Mouse (Mus musculus) forebrain, embryonic 15.5 days (tissue): ENCODE results near the gene Cdc42bpg. TPM values are rescaled to one million over a fixed set of nuclear protein-coding genes. Genes with fewer than 3 reads are reported as not detected.

ENCODE experiments used
- ATAC-seq: fragments of 200-750 bp; cut with Nextera tagmentation; replicated peaks from 2 replicates; pipeline ENCODE4 v1.8.0; 2017; ENCODE audit warnings: mild to moderate bottlenecking, moderate TSS enrichment, moderate library complexity
- H3K27ac ChIP-seq: fragments of 300-500 bp; sonication (generic); replicated peaks from 2 replicates; pipeline ENCODE4 v1.5.1; 2015; ENCODE audit warnings: mild to moderate bottlenecking, inconsistent platforms
- H3K27me3 ChIP-seq: fragments of 300-500 bp; sonication (generic); 2 replicates; pipeline ENCODE4 v1.6.1; 2015; ENCODE audit warnings: inconsistent platforms
- H3K36me3 ChIP-seq: fragments of 300-500 bp; sonication (generic); 2 replicates; pipeline ENCODE4 v1.6.1; 2015; ENCODE audit warnings: mild to moderate bottlenecking, inconsistent platforms
- H3K4me1 ChIP-seq: fragments of 300-500 bp; sonication (generic); 2 replicates; pipeline ENCODE4 v1.6.1; 2015; ENCODE audit warnings: inconsistent platforms
- H3K4me2 ChIP-seq: fragments of 300-500 bp; sonication (generic); replicated peaks from 2 replicates; pipeline ENCODE4 v1.6.1; 2015; ENCODE audit warnings: mild to moderate bottlenecking, inconsistent platforms
- H3K4me3 ChIP-seq: fragments of 300-500 bp; sonication (generic); 2 replicates; pipeline ENCODE4 v1.5.1; 2015; ENCODE audit warnings: mild to moderate bottlenecking, inconsistent platforms
- H3K9ac ChIP-seq: fragments of 300-500 bp; sonication (generic); replicated peaks from 2 replicates; pipeline ENCODE4 v1.6.1; 2015; ENCODE audit warnings: mild to moderate bottlenecking, inconsistent platforms
- H3K9me3 ChIP-seq: fragments of 300-500 bp; sonication (generic); 2 replicates; pipeline ENCODE4 v1.6.1; 2016; ENCODE audit warnings: inconsistent platforms
- WGBS: fragments of 180-500 bp; shearing (Covaris S2); methylation state at CpG from one replicate; pipeline ENCODE4 v1.1.7; 2015; ENCODE audit warnings: mixed read lengths; 5-methylcytosine and 5-hydroxymethylcytosine counted together
- polyA plus RNA-seq: library from polyadenylated mRNA; unstranded; fragments of >200 nt; fragmentation: Nextera tagmentation; extraction: Ambion mirVana; gene quantifications from 2 replicates; pipeline ENCODE4 v1.2.1, GENCODE M21; 2015

The Cdc42bpg gene
- 0.31 and 0.67 TPM in 2 replicates for polyA plus RNA-seq

GRCm38 (mm10) chr19:6306137-6306551 is at the start of gene Cdc42bpg:
TSS of gene Cdc42bpg (plus strand) at chr19:6306456.
- H3K27ac ChIP-seq: peak within 1 kb of the TSS; percentile 38; the same call in 1 of the 2 replicates
- H3K4me2 ChIP-seq: peak within 1 kb of the TSS; percentile 67
- peaks cover 11% of the 10 kb centered on the region for H3K4me1 ChIP-seq
- peak within 1 kb of the TSS; percentile 53 for H3K4me3 ChIP-seq
- H3K9me3 ChIP-seq: no peaks in the 10 kb centered on the region
- WGBS: under 1% methylated on average over 30 of the region's 38 CpGs
- H3K27me3 ChIP-seq: no peaks in the 10 kb centered on the region
- H3K9ac ChIP-seq: peak within 1 kb of the TSS; percentile 50
- peak; percentile 72 for ATAC-seq
- H3K36me3 ChIP-seq: no peaks in the 10 kb centered on the region

DNA sequence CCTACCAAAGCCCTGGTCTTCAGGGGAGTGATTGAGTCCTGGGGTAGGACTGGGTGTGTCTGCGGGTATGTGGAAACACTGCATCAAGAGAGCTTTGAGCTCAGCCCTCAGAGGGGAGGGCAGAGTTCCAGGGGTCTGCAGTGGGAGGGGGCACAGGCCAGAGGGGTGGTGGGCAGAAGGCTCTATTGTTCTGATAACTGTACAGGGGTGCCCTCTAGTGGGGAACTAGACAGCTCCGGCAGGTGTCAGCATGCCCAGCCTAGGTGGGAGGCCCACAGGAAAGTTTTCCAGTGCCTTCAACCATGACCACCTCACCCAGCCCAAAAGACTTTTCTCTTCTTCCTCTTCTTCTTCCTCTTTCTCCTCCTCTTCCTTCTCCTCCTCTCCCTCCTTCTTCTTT is 45.8 kb upstream of the Cdc42bpg start:
- H3K4me3 ChIP-seq: no peak overlapping the region
- no peaks in the 10 kb centered on the region for H3K9me3 ChIP-seq
- no peaks in the 10 kb centered on the region for H3K4me1 ChIP-seq
- H3K9ac ChIP-seq: no peak overlapping the region
- ATAC-seq: no peak
- 81% methylated on average over 2 of the region's 2 CpGs for WGBS
- H3K27ac ChIP-seq: no peak overlapping the region
- H3K36me3 ChIP-seq: peaks cover 48% of the 10 kb centered on the region
- no peaks in the 10 kb centered on the region for H3K27me3 ChIP-seq
- no peak overlapping the region for H3K4me2 ChIP-seq

- Histone ChIP-seq H3K9ac (no peak overlapping the region), H3K4me3 (no peak overlapping the region), H3K4me1 (no peaks in the 10 kb centered on the region), H3K36me3 (peaks cover 44% of the 10 kb centered on the region), H3K27me3 (no peaks in the 10 kb centered on the region), H3K9me3 (no peaks in the 10 kb centered on the region), H3K27ac (no peak overlapping the region), H3K4me2 (no peak overlapping the region)
- ATAC-seq: no peak
- WGBS: 81% methylated on average over 4 of the region's 4 CpGs
These were observed 45.3 kb upstream of the Cdc42bpg start for GRCm38 (mm10) chr19:6260946-6261345.

- Histone ChIP-seq H3K4me3 (no peak overlapping the region), H3K36me3 (peaks cover 44% of the 10 kb centered on the region), H3K9me3 (no peaks in the 10 kb centered on the region), H3K9ac (no peak overlapping the region), H3K27me3 (no peaks in the 10 kb centered on the region), H3K4me1 (no peaks in the 10 kb centered on the region), H3K27ac (no peak overlapping the region), H3K4me2 (no peak overlapping the region)
- ATAC-seq: no peak
- 95% methylated on average over 14 of the region's 14 CpGs for WGBS
These were observed 44.9 kb upstream of the Cdc42bpg start for GRCm38 (mm10) chr19:6261379-6261778.

DNA sequence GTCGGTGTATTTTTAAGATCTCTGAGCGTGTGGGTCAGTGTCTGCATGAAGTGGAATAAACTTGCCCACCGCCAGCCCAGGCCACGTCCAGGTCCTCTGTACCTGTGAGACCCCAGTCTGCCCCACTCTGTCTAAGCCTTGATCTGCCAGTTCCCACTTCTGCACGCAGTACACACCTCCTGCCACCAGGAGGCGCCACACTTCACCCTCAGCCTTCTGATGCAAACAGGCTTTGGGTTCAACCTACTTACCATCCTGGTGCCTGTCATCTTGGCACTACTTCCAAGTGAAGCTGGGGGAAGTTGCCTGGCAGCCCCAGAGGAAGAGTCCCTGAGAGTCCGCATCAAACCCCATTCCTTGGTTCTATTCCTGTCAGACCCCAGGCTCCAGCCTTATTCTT is 44.0 kb upstream of the Cdc42bpg start:
- 52% methylated on average over 7 of the region's 7 CpGs for WGBS
- ATAC-seq: no peak

DNA sequence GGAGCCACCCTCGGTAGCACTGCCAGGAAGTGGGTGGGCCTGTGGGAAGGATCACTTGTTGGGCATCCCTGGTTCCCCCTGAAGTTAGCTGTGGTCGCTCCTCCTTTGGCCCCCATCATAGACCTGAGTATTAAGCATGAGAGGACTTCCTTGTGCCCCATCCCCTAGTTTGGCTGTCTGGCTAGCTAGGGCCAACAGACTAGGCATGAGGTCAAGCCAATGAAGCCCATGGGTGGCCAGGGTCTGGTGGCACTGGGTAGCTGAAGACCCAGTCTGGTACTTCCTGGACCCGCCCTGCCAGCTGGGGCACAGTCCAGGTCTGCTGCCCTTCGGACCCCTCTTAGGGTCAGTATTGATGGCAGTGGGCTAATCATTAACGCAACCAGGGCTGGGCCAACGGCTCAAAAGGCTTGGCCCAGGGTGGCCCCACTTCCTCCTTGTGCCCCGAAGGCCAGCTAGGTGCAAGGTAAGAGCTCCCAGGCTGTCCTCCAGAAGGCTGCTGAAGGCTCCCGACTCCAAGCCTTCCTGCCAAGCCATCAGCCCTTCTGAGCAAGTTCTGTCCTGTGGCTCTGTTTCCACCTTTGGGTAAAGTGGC is 43.3 kb upstream of the Cdc42bpg start:
- H3K9me3 ChIP-seq: no peaks in the 10 kb centered on the region
- H3K4me2 ChIP-seq: no peak overlapping the region
- H3K4me1 ChIP-seq: no peaks in the 10 kb centered on the region; the same call in 1 of the 2 replicates
- no peaks in the 10 kb centered on the region for H3K27me3 ChIP-seq
- no peak overlapping the region for H3K4me3 ChIP-seq
- no peak overlapping the region for H3K9ac ChIP-seq
- H3K36me3 ChIP-seq: peaks cover 29% of the 10 kb centered on the region
- no peak for ATAC-seq
- H3K27ac ChIP-seq: no peak overlapping the region
- 91% methylated on average over 8 of the region's 8 CpGs for WGBS

More for the DNA sequence above, 44.0 kb upstream of the Cdc42bpg start:
- H3K9ac ChIP-seq: no peak overlapping the region
- H3K4me3 ChIP-seq: no peak overlapping the region
- H3K4me2 ChIP-seq: no peak overlapping the region
- peaks cover 36% of the 10 kb centered on the region for H3K36me3 ChIP-seq
- H3K27me3 ChIP-seq: no peaks in the 10 kb centered on the region
- no peaks in the 10 kb centered on the region for H3K9me3 ChIP-seq
- H3K27ac ChIP-seq: no peak overlapping the region
- no peaks in the 10 kb centered on the region for H3K4me1 ChIP-seq

GRCm38 (mm10) chr19:6264200-6264599 is 42.1 kb upstream of the Cdc42bpg start:
- 79% methylated on average over 9 of the region's 9 CpGs for WGBS
- Histone ChIP-seq H3K27ac (no peak overlapping the region), H3K27me3 (no peaks in the 10 kb centered on the region), H3K4me3 (no peak overlapping the region), H3K36me3 (peaks cover 19% of the 10 kb centered on the region), H3K4me1 (no peaks in the 10 kb centered on the region; the same call in 1 of the 2 replicates), H3K9ac (no peak overlapping the region), H3K9me3 (no peaks in the 10 kb centered on the region), H3K4me2 (no peak overlapping the region)
- ATAC-seq: no peak

GRCm38 (mm10) chr19:6264945-6265344 is 41.3 kb upstream of the Cdc42bpg start:
- H3K27ac ChIP-seq: no peak overlapping the region
- H3K9me3 ChIP-seq: no peaks in the 10 kb centered on the region
- WGBS: 91% methylated on average over 8 of the region's 8 CpGs
- H3K36me3 ChIP-seq: peaks cover 16% of the 10 kb centered on the region
- no peak overlapping the region for H3K4me3 ChIP-seq
- H3K27me3 ChIP-seq: no peaks in the 10 kb centered on the region
- no peak overlapping the region for H3K4me2 ChIP-seq
- H3K9ac ChIP-seq: no peak overlapping the region
- no peaks in the 10 kb centered on the region; the same call in 1 of the 2 replicates for H3K4me1 ChIP-seq
- ATAC-seq: no peak

DNA sequence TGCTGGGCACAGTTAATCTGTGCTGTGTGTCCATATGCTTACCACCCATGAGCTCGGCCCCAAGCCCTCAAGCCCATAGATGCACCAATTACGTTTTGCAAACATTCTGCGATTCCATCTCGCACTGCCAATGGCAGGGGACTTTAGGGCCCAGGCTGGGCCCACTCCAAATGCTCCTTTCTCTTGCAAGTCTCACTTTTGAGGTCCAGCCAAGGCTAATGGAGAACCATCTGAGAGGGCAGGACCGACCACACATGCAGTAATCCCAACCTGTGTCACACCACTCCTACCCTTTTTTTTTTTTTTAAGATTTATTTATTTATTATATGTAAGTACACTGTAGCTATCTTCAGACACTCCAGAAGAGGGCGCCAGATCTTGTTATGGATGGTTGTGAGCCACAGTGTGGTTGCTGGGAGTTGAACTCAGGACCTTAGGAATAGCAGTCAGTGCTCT is 40.5 kb upstream of the Cdc42bpg start:
- H3K4me1 ChIP-seq: no peaks in the 10 kb centered on the region; the same call in 1 of the 2 replicates

DNA sequence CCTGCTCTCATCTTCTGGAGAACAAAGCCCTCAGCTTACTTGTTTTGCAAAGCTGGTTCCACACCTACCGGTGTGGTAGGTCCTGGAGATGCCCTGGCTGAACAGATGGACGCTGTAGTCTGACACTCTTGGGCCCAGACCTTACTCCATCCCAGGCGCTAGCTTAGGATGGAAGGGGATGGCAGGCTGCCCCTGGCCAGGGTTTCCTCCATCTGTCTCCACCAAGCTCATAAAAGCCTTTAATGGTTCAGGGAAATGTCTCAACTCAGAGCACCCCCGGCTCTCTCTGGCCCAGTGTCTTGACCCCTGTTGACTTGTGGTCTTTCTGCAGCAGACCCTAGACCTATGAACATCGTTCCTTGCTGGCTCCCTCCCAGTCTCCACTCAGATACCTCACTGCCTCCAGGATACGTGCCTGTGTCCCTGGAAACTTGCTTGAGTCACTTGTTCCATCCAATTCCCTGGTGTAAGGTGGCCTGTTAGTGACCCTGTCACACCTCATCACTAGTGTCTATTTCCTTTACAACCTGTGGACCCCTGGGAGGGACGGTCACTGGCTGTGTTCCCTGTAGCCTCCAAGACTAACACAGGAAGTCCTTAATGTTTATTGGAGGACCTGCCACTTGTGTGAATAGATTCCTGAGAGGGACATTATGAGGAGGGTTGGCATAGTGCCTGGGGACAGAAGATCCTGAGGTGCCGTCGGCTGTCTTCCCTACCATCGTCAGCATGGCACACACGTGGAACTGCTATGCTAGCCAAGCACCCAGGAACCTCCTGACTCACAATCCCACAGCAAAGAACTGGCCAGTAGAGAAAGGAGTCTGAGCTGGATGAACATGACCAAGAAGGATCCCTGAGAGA is 38.7 kb upstream of the Cdc42bpg start:
- WGBS: 57% methylated on average over 11 of the region's 11 CpGs
- H3K4me2 ChIP-seq: no peak overlapping the region
- no peaks in the 10 kb centered on the region for H3K27me3 ChIP-seq
- no peak overlapping the region for H3K27ac ChIP-seq
- no peaks in the 10 kb centered on the region for H3K9me3 ChIP-seq
- H3K36me3 ChIP-seq: 0 out of 2 replicates have a peak, but pooled peaks cover 1% of the 10 kb centered on the region
- H3K9ac ChIP-seq: no peak overlapping the region
- ATAC-seq: peak; percentile 12; the same call in 1 of the 2 replicates
- no peak overlapping the region for H3K4me3 ChIP-seq
- no peaks in the 10 kb centered on the region; the same call in 1 of the 2 replicates for H3K4me1 ChIP-seq

More for the DNA sequence above, 40.5 kb upstream of the Cdc42bpg start:
- H3K9me3 ChIP-seq: no peaks in the 10 kb centered on the region
- H3K27ac ChIP-seq: no peak overlapping the region
- 61% methylated on average over 6 of the region's 6 CpGs for WGBS
- no peak for ATAC-seq
- H3K36me3 ChIP-seq: peaks cover 8% of the 10 kb centered on the region
- H3K27me3 ChIP-seq: no peaks in the 10 kb centered on the region
- H3K4me3 ChIP-seq: no peak overlapping the region
- no peak overlapping the region for H3K9ac ChIP-seq
- no peak overlapping the region for H3K4me2 ChIP-seq

GRCm38 (mm10) chr19:6268170-6268528 is 38.1 kb upstream of the Cdc42bpg start:
- H3K4me2 ChIP-seq: no peak overlapping the region
- ATAC-seq: peak; percentile 59
- 17% methylated on average over 8 of the region's 8 CpGs for WGBS
- no peak overlapping the region for H3K27ac ChIP-seq
- no peaks in the 10 kb centered on the region for H3K27me3 ChIP-seq
- no peak overlapping the region for H3K9ac ChIP-seq
- H3K4me3 ChIP-seq: no peak overlapping the region
- no peaks in the 10 kb centered on the region; the same call in 1 of the 2 replicates for H3K4me1 ChIP-seq
- no peaks in the 10 kb centered on the region for H3K9me3 ChIP-seq
- no peaks in the 10 kb centered on the region for H3K36me3 ChIP-seq

DNA sequence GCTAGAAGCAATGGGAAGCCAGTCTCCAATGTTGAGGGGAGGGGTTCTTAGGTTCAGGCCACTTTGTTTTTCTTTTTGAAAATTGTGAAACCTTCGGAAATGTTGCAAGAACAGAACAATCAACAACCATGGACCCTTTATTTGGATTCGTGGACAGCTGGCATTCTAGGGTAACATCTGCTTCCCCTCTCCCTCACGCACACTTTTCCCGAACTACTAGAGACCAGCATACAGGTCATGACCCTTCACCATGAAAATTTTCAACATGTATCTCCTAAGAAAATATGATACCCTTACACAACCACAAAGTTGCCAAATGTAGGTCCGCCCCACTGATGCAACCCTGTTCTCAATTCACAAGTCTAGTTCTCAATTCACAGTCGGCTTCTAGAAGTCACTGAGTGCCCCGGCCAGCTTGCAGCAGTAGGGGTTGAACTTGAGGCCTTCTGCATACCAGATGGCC is 37.6 kb upstream of the Cdc42bpg start:
- 85% methylated on average over 7 of the region's 7 CpGs for WGBS
- H3K27me3 ChIP-seq: no peaks in the 10 kb centered on the region
- no peak for ATAC-seq

More for the DNA sequence above, 37.6 kb upstream of the Cdc42bpg start:
- Histone ChIP-seq H3K9me3 (no peaks in the 10 kb centered on the region), H3K27ac (no peak overlapping the region), H3K36me3 (no peaks in the 10 kb centered on the region), H3K4me3 (no peak overlapping the region), H3K4me1 (no peaks in the 10 kb centered on the region; the same call in 1 of the 2 replicates), H3K9ac (no peak overlapping the region), H3K4me2 (no peak overlapping the region)
